Mouse (Mus musculus) limb, embryonic 11.5 days (tissue): ENCODE results near the gene Pgam2. TPM values are rescaled to one million over a fixed set of nuclear protein-coding genes. Genes with fewer than 3 reads are reported as not detected.

Source experiments
- ATAC-seq: fragments of 200-750 bp; cut with Nextera tagmentation; 2 replicates; pipeline ENCODE4 v1.8.0; 2017; ENCODE audit warnings: low read depth; ENCODE audit not compliant: insufficient number of reproducible peaks, low FRiP score, low TSS enrichment
- DNase-seq: peaks from one replicate; pipeline ENCODE4 v3.0.0-alpha.2; 2015; ENCODE audit warnings: low spot score
- H3K27ac ChIP-seq: fragments of 300-500 bp; sonication (generic); replicated peaks from 2 replicates; pipeline ENCODE4 v1.5.1; 2014; ENCODE audit warnings: low read depth, mild to moderate bottlenecking, low read length
- H3K27me3 ChIP-seq: fragments of 300-500 bp; sonication (generic); 2 replicates; pipeline ENCODE4 v1.6.1; 2014; ENCODE audit warnings: mild to moderate bottlenecking, low read length, mixed read lengths; ENCODE audit not compliant: control insufficient read depth, insufficient read depth
- H3K36me3 ChIP-seq: fragments of 300-500 bp; sonication (generic); 2 replicates; pipeline ENCODE4 v1.6.1; 2014; ENCODE audit warnings: mild to moderate bottlenecking, low read length, moderate library complexity, mixed read lengths; ENCODE audit not compliant: control insufficient read depth, insufficient read depth
- H3K4me1 ChIP-seq: fragments of 300-500 bp; sonication (generic); 2 replicates; pipeline ENCODE4 v1.6.1; 2014; ENCODE audit warnings: low read length, mixed read lengths; ENCODE audit not compliant: control insufficient read depth, insufficient read depth
- H3K4me2 ChIP-seq: fragments of 300-500 bp; sonication (generic); 2 replicates; pipeline ENCODE4 v1.6.1; 2014; ENCODE audit warnings: low read depth, mild to moderate bottlenecking, moderate library complexity; ENCODE audit not compliant: severe bottlenecking
- H3K4me3 ChIP-seq: fragments of 300-500 bp; sonication (generic); 2 replicates; pipeline ENCODE4 v1.5.1; 2014; ENCODE audit warnings: low read depth, low read length
- H3K9ac ChIP-seq: fragments of 300-500 bp; sonication (generic); 2 replicates; pipeline ENCODE4 v1.6.1; 2014; ENCODE audit warnings: mild to moderate bottlenecking, low read length
- H3K9me3 ChIP-seq: fragments of 300-500 bp; sonication (generic); 2 replicates; pipeline ENCODE4 v1.6.1; 2016; ENCODE audit warnings: low read length; ENCODE audit not compliant: control insufficient read depth
- WGBS: fragments of 180-500 bp; shearing (Covaris S2); extraction: QIAGEN DNeasy Blood & Tissue Kit; methylation state at CpG from one replicate; pipeline ENCODE4 v1.1.7; 2014; 5-methylcytosine and 5-hydroxymethylcytosine counted together
- polyA plus RNA-seq: library from polyadenylated mRNA; unstranded; fragments of >200 nt; fragmentation: Nextera tagmentation; extraction: Ambion mirVana; gene quantifications from 2 replicates; pipeline ENCODE4 v1.2.1, GENCODE M21; 2014

Pgam2 gene
- 14.0 and 16.3 TPM in 2 replicates for polyA plus RNA-seq

- ATAC-seq (peak; percentile 53; the same call in 1 of the 2 replicates), DNase-seq (no peak)
- H3K9me3 ChIP-seq = no peaks in the 10 kb centered on the region
- H3K4me3 ChIP-seq = no peak within 1 kb of the TSS
- H3K9ac ChIP-seq = no peak within 1 kb of the TSS; the same call in 1 of the 2 replicates
- H3K36me3 ChIP-seq = peaks cover 20% of the 10 kb centered on the region
- 40% methylated on average over 8 of the region's 8 CpGs for WGBS
- no peak within 1 kb of the TSS for H3K27ac ChIP-seq
- H3K4me2 ChIP-seq = peak within 1 kb of the TSS; percentile 5; the same call in 1 of the 2 replicates
- 0 out of 2 replicates have a peak, but pooled peaks cover 8% of the 10 kb centered on the region for H3K4me1 ChIP-seq
- H3K27me3 ChIP-seq = no peaks in the 10 kb centered on the region
These were observed at the start of gene Pgam2 for GRCm38 (mm10) chr11:5803551-5803981. TSS of gene Pgam2 (minus strand) at chr11:5803733.

- no peak for DNase-seq
- WGBS = 50% methylated on average over 1 of the region's 1 CpGs
- H3K36me3 ChIP-seq = no peaks in the 10 kb centered on the region
- H3K4me2 ChIP-seq = no peak overlapping the region
- no peaks in the 10 kb centered on the region for H3K4me1 ChIP-seq
- no peaks in the 10 kb centered on the region for H3K27me3 ChIP-seq
- no peaks in the 10 kb centered on the region for H3K9me3 ChIP-seq
- H3K9ac ChIP-seq = no peak overlapping the region
- no peak for ATAC-seq
- H3K4me3 ChIP-seq = no peak overlapping the region
- H3K27ac ChIP-seq = no peak overlapping the region
These were observed 48.8 kb upstream of the Pgam2 start for GRCm38 (mm10) chr11:5852314-5852713.

GRCm38 (mm10) chr11:5851021-5851736 lies 47.6 kb upstream of the Pgam2 start:
- ATAC-seq = no peak
- no peak overlapping the region for H3K4me2 ChIP-seq
- H3K27ac ChIP-seq = no peak overlapping the region
- H3K9me3 ChIP-seq = no peaks in the 10 kb centered on the region
- 71% methylated on average over 4 of the region's 4 CpGs for WGBS
- no peak overlapping the region for H3K4me3 ChIP-seq
- DNase-seq = no peak
- no peaks in the 10 kb centered on the region for H3K4me1 ChIP-seq
- no peak overlapping the region for H3K9ac ChIP-seq
- no peaks in the 10 kb centered on the region for H3K36me3 ChIP-seq
- no peaks in the 10 kb centered on the region for H3K27me3 ChIP-seq

GRCm38 (mm10) chr11:5850452-5850851 lies 46.9 kb upstream of the Pgam2 start:
- no peaks in the 10 kb centered on the region for H3K36me3 ChIP-seq
- WGBS = 63% methylated on average over 5 of the region's 5 CpGs
- H3K27me3 ChIP-seq = no peaks in the 10 kb centered on the region
- no peak overlapping the region for H3K27ac ChIP-seq
- ATAC-seq (no peak), DNase-seq (no peak)
- no peak overlapping the region for H3K4me2 ChIP-seq
- no peak overlapping the region for H3K9ac ChIP-seq
- no peaks in the 10 kb centered on the region for H3K9me3 ChIP-seq
- H3K4me3 ChIP-seq = no peak overlapping the region
- H3K4me1 ChIP-seq = no peaks in the 10 kb centered on the region

GRCm38 (mm10) chr11:5849316-5849715 lies 45.8 kb upstream of the Pgam2 start:
- Histone ChIP-seq H3K4me2 (no peak overlapping the region), H3K4me1 (no peaks in the 10 kb centered on the region), H3K4me3 (no peak overlapping the region), H3K9me3 (no peaks in the 10 kb centered on the region), H3K27ac (no peak overlapping the region), H3K27me3 (no peaks in the 10 kb centered on the region), H3K36me3 (no peaks in the 10 kb centered on the region), H3K9ac (no peak overlapping the region)
- ATAC-seq = no peak
- WGBS = 80% methylated on average over 2 of the region's 2 CpGs
- no peak for DNase-seq

GRCm38 (mm10) chr11:5848741-5849140 lies 45.2 kb upstream of the Pgam2 start:
- no peaks in the 10 kb centered on the region for H3K36me3 ChIP-seq
- no peak overlapping the region for H3K4me2 ChIP-seq
- H3K27me3 ChIP-seq = no peaks in the 10 kb centered on the region
- WGBS = 65% methylated on average over 6 of the region's 6 CpGs
- H3K4me1 ChIP-seq = no peaks in the 10 kb centered on the region
- DNase-seq = no peak
- no peak overlapping the region for H3K27ac ChIP-seq
- no peaks in the 10 kb centered on the region for H3K9me3 ChIP-seq
- H3K4me3 ChIP-seq = no peak overlapping the region
- no peak overlapping the region for H3K9ac ChIP-seq
- no peak for ATAC-seq

GRCm38 (mm10) chr11:5846639-5847345 lies 43.3 kb upstream of the Pgam2 start:
- WGBS = 77% methylated on average over 7 of the region's 7 CpGs
- Histone ChIP-seq H3K4me1 (no peaks in the 10 kb centered on the region), H3K4me2 (no peak overlapping the region), H3K36me3 (no peaks in the 10 kb centered on the region), H3K4me3 (no peak overlapping the region), H3K27me3 (no peaks in the 10 kb centered on the region), H3K27ac (no peak overlapping the region), H3K9me3 (no peaks in the 10 kb centered on the region), H3K9ac (no peak overlapping the region)
- no peak for ATAC-seq
- DNase-seq = no peak

- no peak overlapping the region for H3K27ac ChIP-seq
- H3K4me3 ChIP-seq = no peak overlapping the region
- 0 out of 2 replicates have a peak, but pooled peaks cover 3% of the 10 kb centered on the region for H3K4me1 ChIP-seq
- H3K9ac ChIP-seq = no peak overlapping the region
- WGBS = 79% methylated on average over 3 of the region's 3 CpGs
- no peak for DNase-seq
- no peaks in the 10 kb centered on the region for H3K27me3 ChIP-seq
- H3K4me2 ChIP-seq = no peak overlapping the region
- ATAC-seq = no peak
- H3K36me3 ChIP-seq = no peaks in the 10 kb centered on the region
- H3K9me3 ChIP-seq = no peaks in the 10 kb centered on the region
These were observed 39.6 kb upstream of the Pgam2 start for GRCm38 (mm10) chr11:5843131-5843530.
